ENCODE assay signal across 8 mouse cellular contexts in genomic region chr12:41484689-41485511, GRCm38 (mm10). TPM values are rescaled to one million over a fixed set of nuclear protein-coding genes. Genes with fewer than 3 reads are reported as not detected.
DNase-seq lines count a peak whose midpoint lies in the region; ATAC-seq and TF ChIP-seq lines count a peak whose summit lies in the region.

No protein-coding gene starts in this region.

- H3K27me3 ChIP-seq in heart, embryonic 15.5 days: no peaks in the 10 kb centered on the region
- H3K27me3 ChIP-seq in forebrain, embryonic 14.5 days (replicated peaks; ENCODE audit: control insufficient read depth, insufficient read depth, low read length): no peaks in the 10 kb centered on the region
- H3K27me3 ChIP-seq in midbrain, embryonic 14.5 days (ENCODE audit: control insufficient read depth, insufficient read depth, low read length): no peaks in the 10 kb centered on the region

- H3K9me3 ChIP-seq in heart, embryonic 15.5 days (replicated peaks): no peaks in the 10 kb centered on the region
- H3K9me3 ChIP-seq in forebrain, embryonic 14.5 days (replicated peaks; ENCODE audit: control insufficient read depth, low read length): no peaks in the 10 kb centered on the region
- no peaks in the 10 kb centered on the region for H3K9me3 ChIP-seq in midbrain, embryonic 14.5 days (ENCODE audit: control insufficient read depth, low read length)

- no peak for TF ChIP-seq POLR2A in bone marrow macrophage, adult 2 months (IDR thresholded peaks at IDR 0.05; ENCODE audit: borderline replicate concordance, low read depth, low read length)

- peak overlapping the region; percentile 49 for H3K4me3 ChIP-seq in heart, embryonic 15.5 days
- peak overlapping the region; percentile 32 for H3K4me3 ChIP-seq in bone marrow macrophage, adult 2 months (ENCODE audit: insufficient read depth, low read length)
- H3K4me3 ChIP-seq in forebrain, embryonic 14.5 days (ENCODE audit: low read depth, low read length): peak overlapping the region; percentile 45
- H3K4me3 ChIP-seq in midbrain, embryonic 14.5 days (replicated peaks; ENCODE audit: low read depth, low read length): peak overlapping the region; percentile 64

- no peaks in the 10 kb centered on the region for H3K36me3 ChIP-seq in heart, embryonic 15.5 days
- H3K36me3 ChIP-seq in forebrain, embryonic 14.5 days (ENCODE audit: control insufficient read depth, insufficient read depth, low read length): no peaks in the 10 kb centered on the region
- no peaks in the 10 kb centered on the region for H3K36me3 ChIP-seq in midbrain, embryonic 14.5 days (ENCODE audit: control insufficient read depth, insufficient read depth, low read length)

- intact Hi-C loops in heart, postnatal 10 days (cut with DNase I): no loop called here

- DNase-seq in heart, postnatal 10 days: no peak
- peak; percentile 66 for DNase-seq in forebrain, embryonic 14.5 days (ENCODE audit: low spot score)
- DNase-seq in layer of hippocampus, postnatal 25 days (ENCODE audit: extremely low spot score in 1 of 2, low spot score in 1 of 2): peak; percentile 30 to 35
- DNase-seq in midbrain, embryonic 14.5 days: peak; percentile 80
- DNase-seq in gastrocnemius, adult 18-20 months (ENCODE audit: low spot score): no peak
- no peak for DNase-seq in ovary, postnatal 36 days (ENCODE audit: low spot score)

- 30% methylated on average over 16 of the region's 16 CpGs for WGBS in heart, embryonic 15.5 days
- 10% methylated on average over 16 of the region's 16 CpGs for WGBS in forebrain, embryonic 14.5 days
- 10% methylated on average over 16 of the region's 16 CpGs for WGBS in midbrain, embryonic 14.5 days

- H3K9ac ChIP-seq in heart, embryonic 15.5 days: peak overlapping the region; percentile 35; the same call in 1 of the 2 replicates
- peak overlapping the region; percentile 71 for H3K9ac ChIP-seq in forebrain, embryonic 14.5 days (ENCODE audit: low read length)
- H3K9ac ChIP-seq in midbrain, embryonic 14.5 days (replicated peaks; ENCODE audit: low read length): peak overlapping the region; percentile 84

- TF ChIP-seq CTCF in bone marrow macrophage, adult 2 months (IDR thresholded peaks at IDR 0.05; ENCODE audit: low read depth, low read length): no peak

- H3K4me1 ChIP-seq in heart, embryonic 15.5 days (replicated peaks): peaks cover 12% of the 10 kb centered on the region
- H3K4me1 ChIP-seq in bone marrow macrophage, adult 2 months (ENCODE audit: control insufficient read depth, insufficient read depth, low read length): peaks cover 2% of the 10 kb centered on the region; the same call in 1 of the 2 replicates
- H3K4me1 ChIP-seq in forebrain, embryonic 14.5 days (ENCODE audit: control insufficient read depth, insufficient read depth, low read length): peaks cover 10% of the 10 kb centered on the region; the same call in 1 of the 2 replicates
- peaks cover 17% of the 10 kb centered on the region for H3K4me1 ChIP-seq in midbrain, embryonic 14.5 days (ENCODE audit: control insufficient read depth, insufficient read depth, low read length)

- peak overlapping the region; percentile 72 for H3K4me2 ChIP-seq in heart, embryonic 15.5 days
- H3K4me2 ChIP-seq in forebrain, embryonic 14.5 days (ENCODE audit: low read length): peak overlapping the region; percentile 56
- peak overlapping the region; percentile 69 for H3K4me2 ChIP-seq in midbrain, embryonic 14.5 days (ENCODE audit: low read length)

- no peak for ATAC-seq in heart, embryonic 15.5 days (replicated peaks; ENCODE audit: insufficient number of reproducible peaks, insufficient read depth, low FRiP score, low read depth)
- ATAC-seq in forebrain, embryonic 14.5 days: peak; percentile 54
- peak; percentile 46 for ATAC-seq in midbrain, embryonic 14.5 days (ENCODE audit: low FRiP score, low TSS enrichment)

- no peak overlapping the region for H3K27ac ChIP-seq in heart, embryonic 15.5 days
- H3K27ac ChIP-seq in bone marrow macrophage, adult 2 months (ENCODE audit: insufficient read depth, low read depth, low read length): no peak overlapping the region
- peak overlapping the region; percentile 78 for H3K27ac ChIP-seq in forebrain, embryonic 14.5 days (ENCODE audit: low read depth, low read length)
- H3K27ac ChIP-seq in midbrain, embryonic 14.5 days (replicated peaks; ENCODE audit: low read depth, low read length): peak overlapping the region; percentile 93

RNA-seq across cellular contexts. Expression of gene Lrrn3, which starts 1.3 kb away (rescaled TPM):
- 3.2 and 4.3 TPM in 2 replicates for polyA plus RNA-seq in heart, embryonic 15.5 days (2015; fragmentation: Nextera tagmentation; extraction: Ambion mirVana)
- under 1 TPM; 0.14 to 0.15 TPM for total RNA-seq in heart, postnatal 10 days (2021)
- not detected in 2 replicates for polyA plus RNA-seq in bone marrow macrophage, adult 2 months (2012; ENCODE audit: insufficient read depth, insufficient read length, missing spikeins)
- 75.8 and 96.4 TPM in 2 replicates for polyA plus RNA-seq in forebrain, embryonic 14.5 days (2014; fragmentation: Nextera tagmentation; extraction: Ambion mirVana)
- 10 to 100 TPM; 68.6 to 69.6 TPM for total RNA-seq in layer of hippocampus, postnatal 25 days (2021)
- 105 and 118 TPM in 2 replicates for polyA plus RNA-seq in midbrain, embryonic 14.5 days (2014; fragmentation: Nextera tagmentation; extraction: Ambion mirVana)
- under 1 TPM; 0.23 to 0.24 TPM for total RNA-seq in gastrocnemius, adult 18-20 months (2021)

Comparison
In these comparisons a context has a peak if more than half of its experiments do, and no peak if none do; other contexts are left out.
1. H3K27ac ChIP-seq: peak in forebrain, embryonic 14.5 days (single experiment) and midbrain, embryonic 14.5 days (single experiment); none in heart, embryonic 15.5 days (single experiment) and bone marrow macrophage, adult 2 months (single experiment).
2. DNase-seq: peak in forebrain, embryonic 14.5 days (single experiment), layer of hippocampus, postnatal 25 days (2 of 2) and midbrain, embryonic 14.5 days (single experiment); none in heart, postnatal 10 days (0 of 2), gastrocnemius, adult 18-20 months (single experiment) and ovary, postnatal 36 days (single experiment).
3. RNA of gene Lrrn3, which starts 1.3 kb away (polyA plus RNA-seq): 105 to 118 TPM in midbrain, embryonic 14.5 days and 75.8 to 96.4 TPM in forebrain, embryonic 14.5 days; 3.2 to 4.3 TPM in heart, embryonic 15.5 days and not detected in bone marrow macrophage, adult 2 months; every median in the first group is over 10 times any median in the second.
4. Peak in every context shown above with its lines, with median percentiles within 50 percentile points of each other: H3K4me2 ChIP-seq, H3K4me3 ChIP-seq and H3K9ac ChIP-seq.